Mouse (Mus musculus) heart, adult 8-10 months (tissue): ENCODE results near the gene Ctf2. TPM values are rescaled to one million over a fixed set of nuclear protein-coding genes. Genes with fewer than 3 reads are reported as not detected.
"Not testable (repeated sequence)": the region's sequence is repeated elsewhere in the genome, so short reads cannot be mapped to it uniquely, and the experiment has no call there.

Experiments used
- DNase-seq: peaks from one replicate; pipeline ENCODE4 v3.0.0; 2022; ENCODE audit warnings: low spot score
- total RNA-seq, 4 experiments: library from RNA; stranded (reverse); gene quantifications; 2 replicates each; pipeline ENCODE4 v1.2.4; 2022

Ctf2 gene
- not detected for total RNA-seq

DNA sequence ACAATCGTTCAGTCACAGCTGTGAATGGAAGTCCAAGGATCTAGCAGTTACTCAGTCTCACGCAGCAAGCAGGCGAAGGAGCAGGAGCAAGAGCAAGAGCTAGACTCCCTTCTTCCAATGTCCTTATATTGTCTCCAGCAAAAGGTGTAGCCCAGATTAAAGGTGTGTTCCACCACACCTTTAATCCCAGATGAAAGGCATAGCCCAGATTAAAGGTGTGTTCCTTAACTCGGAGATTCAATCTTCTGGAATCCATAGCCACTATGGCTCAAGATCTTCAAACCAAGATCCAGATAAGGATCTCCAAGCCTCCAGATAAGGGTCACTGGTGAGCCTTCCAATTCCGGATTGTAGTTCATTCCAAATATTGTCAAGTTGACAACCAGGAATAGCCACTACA, at the start of gene Ctf2:
Gene Ctf2 (minus strand): TSS at position 101 of the 400 bp plus-strand sequence.
- not testable (repeated sequence) for DNase-seq

- DNase-seq = no peak
These were observed 46.4 kb upstream of the Ctf2 start for GRCm38 (mm10) chr7:127778350-127778749.

- DNase-seq = no peak
These were observed 45.7 kb upstream of the Ctf2 start for GRCm38 (mm10) chr7:127777474-127778266.

DNA sequence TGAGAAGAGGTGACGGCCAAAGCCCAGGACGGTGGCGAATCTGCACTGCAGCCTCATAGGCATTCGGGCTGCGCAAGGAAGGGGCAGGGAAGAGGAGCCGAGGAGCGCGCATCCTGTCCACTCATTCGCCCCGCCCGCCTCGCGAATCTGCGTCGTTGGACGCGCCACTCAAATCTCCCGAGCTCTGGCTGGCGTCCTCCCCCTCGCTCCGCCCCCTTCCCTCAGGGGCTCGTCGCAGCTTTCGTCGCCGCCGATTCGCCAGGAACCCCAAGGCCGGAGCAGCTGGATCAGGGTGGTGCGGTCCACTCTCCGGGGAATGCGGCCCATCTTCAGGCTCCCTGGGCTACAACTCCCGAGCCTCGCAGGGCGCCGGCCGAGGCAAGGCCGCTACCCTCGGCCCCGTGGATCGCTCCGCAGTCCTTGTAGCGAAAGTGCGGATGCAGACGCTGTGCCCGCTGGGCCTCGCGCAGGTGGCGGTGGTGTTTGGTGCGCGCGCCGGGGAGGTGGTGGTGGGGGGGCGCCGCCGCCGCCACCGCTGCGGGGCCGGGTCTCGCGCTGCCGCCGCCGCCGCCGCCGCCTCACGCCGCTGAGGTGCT, 45.0 kb upstream of the Ctf2 start:
- DNase-seq = peak; percentile 94

DNA sequence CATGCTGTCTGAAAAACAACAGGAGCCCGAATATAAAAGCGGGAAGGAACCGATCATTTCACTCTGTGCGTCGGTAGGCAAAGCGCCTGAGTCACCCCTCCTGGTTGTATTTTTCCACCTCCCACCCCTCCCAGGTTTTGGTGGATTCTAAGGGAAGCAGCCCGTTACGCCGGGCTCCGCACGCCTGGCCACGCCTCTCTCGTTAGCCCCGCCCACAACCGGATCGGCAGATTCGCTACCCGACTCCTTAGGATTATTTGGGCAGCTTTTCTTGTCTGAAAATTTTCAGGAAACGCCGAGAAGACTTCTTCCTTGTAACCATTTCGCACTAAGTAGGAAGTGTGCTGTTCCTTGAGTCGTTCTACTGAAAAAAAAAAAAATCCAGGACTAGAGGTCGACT, 44.5 kb upstream of the Ctf2 start, which contains the start of gene Setd1a:
Gene Setd1a (plus strand): TSS at position 245 of the 400 bp plus-strand sequence.
- DNase-seq = peak; percentile 87

DNA sequence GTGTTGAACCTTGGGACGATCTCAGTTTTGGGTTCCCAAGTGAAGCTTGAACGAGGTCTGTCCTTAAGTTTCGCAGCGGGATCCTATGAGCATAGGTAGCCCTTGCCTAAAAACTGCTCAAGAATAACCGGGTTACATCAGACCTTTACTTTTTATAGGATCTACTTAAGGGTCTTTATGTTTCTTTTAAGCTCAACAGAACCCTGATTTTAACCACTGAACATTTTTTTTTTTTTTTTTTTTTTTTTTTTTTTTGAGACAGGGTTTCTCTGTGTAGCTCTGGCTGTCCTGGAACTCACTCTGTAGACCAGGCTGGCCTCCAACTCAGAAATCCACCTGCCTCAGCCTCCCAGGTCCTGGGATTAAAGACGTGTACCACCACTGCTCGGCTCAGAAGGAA, 43.9 kb upstream of the Ctf2 start:
- DNase-seq = not testable (repeated sequence)

DNA sequence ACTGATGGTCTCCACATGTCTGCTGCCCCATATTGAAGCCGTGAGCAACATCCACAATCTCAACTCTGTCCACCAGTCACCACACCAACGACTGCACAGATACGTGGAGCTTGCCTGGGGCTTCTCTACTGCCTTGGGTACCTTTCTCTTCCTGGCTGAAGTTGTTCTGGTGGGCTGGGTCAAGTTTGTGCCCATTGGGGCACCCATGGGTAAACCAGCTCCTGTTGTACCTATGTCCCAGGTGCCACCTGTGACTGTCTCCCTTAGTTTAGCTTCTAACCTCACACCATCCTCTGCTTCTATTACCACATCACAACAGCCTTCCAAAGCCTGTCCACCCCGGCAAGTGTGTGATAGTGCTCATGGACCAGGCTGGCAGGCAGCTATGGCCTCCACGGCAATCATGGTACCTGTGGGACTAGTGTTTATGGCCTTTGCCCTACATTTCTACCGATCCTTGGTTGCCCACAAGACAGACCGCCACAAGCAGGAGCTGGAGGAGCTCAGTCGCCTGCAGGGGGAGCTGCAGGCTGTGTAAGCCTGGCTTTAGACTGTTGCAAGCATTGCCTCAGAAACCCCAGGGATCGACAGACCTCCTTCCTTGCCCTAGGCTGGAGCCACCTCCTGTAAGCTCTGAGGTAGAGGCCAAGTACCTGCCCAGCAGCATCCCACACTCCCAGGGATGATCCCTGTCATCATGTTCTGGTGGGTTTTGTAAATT, 41.9 kb upstream of the Ctf2 start:
- no peak for DNase-seq

- no peak for DNase-seq
These were observed 40.6 kb upstream of the Ctf2 start for GRCm38 (mm10) chr7:127772557-127772956.

DNA sequence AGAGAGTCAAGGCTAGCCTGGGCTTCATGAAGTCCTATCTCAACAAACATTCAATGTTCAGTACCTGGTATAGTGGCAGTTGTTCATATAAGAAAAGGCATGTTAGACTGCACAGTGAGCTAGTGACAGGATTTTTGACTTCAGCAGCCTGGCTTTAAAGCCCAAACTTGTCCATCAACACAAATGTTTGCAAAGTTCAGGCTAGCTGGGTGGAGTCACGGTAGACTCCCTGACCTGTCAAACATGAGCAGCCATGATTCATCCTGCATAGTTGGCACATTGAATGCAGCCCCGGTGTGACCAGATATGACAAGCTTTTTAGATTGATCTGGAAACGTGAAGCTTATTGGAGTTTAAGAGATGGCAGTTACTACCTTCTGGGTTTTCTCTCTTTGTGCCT, 40.1 kb upstream of the Ctf2 start:
- no peak for DNase-seq

DNA sequence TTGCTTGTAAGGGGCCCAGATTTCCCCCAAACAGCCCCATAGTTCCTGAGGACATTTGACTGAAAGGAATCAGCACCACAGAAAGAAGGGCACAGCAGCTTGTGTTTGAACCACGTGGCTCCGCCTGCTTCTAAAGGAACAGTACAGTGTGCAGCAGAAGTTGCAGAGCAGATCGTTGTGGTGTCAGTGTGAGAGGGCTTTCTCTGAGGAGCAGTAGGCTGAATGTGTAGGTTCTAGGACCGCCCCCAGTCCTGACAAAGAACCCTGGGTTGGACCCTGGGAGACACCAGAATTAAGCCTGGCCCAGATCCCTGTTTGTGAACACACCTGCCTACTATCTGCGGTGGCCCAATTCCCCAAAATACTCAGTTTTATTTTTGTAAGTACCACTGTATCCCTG, 39.3 kb upstream of the Ctf2 start:
- no peak for DNase-seq

- no peak for DNase-seq
These were observed 38.3 kb upstream of the Ctf2 start for GRCm38 (mm10) chr7:127770039-127770905.

DNA sequence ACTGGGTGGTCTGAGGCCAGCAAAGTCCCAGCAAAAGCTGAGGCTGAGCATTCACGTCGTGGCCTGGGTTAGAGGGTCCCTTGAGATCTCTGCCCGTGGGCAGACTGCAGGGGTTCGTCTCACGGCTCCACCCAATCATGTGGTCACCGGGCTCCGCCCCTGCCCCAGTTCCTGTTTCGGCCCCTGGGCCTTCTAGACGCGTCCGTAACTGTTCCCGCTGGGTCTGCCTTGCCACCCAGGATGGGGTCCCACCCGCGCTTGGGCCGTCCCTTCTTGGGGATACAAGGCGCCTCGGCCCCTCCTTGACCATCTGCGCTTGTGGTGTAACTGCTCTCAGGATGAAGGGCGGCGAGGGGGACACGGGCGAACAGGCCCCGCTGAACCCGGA, 37.7 kb upstream of the Ctf2 start, which contains the start of gene Orai3:
Gene Orai3 (plus strand): TSS at position 165 of the 388 bp plus-strand sequence.
- DNase-seq = peak; percentile 92

GRCm38 (mm10) chr7:127768997-127769593, 37.1 kb upstream of the Ctf2 start:
- peak; percentile 99 for DNase-seq

- no peak for DNase-seq
These were observed 36.5 kb upstream of the Ctf2 start for GRCm38 (mm10) chr7:127768346-127768996.

DNA sequence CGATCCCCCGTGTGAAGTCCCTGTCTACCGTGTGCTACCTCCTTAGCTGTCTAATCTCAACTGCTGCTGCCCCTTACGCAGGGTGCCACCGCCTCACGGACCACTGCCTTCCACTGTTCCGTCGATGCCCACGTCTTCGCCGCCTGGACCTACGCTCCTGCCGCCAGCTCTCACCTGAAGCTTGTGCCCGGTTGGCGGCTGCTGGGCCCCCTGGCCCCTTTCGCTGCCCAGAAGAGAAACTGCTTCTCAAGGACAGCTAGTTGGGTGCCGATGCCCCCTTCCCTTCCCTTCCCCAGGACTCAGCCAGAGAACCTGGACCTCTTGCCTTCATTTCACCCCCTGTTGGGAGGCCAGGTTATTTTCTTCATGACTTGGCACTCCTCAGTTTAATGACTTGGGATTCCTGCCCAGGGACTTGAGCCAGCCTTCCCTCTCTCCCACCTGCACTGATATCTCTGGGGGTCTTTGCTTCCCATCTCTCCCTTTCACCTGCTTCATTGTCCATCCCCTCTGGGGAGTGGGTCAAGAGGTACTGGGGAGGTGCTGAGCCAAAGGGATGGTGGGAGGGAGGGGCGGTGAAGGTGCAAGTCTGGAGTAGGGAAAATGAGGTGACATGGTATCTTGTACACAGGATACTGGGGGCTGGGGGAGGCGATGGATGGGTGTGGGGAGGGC, 35.8 kb upstream of the Ctf2 start:
- DNase-seq = no peak

DNA sequence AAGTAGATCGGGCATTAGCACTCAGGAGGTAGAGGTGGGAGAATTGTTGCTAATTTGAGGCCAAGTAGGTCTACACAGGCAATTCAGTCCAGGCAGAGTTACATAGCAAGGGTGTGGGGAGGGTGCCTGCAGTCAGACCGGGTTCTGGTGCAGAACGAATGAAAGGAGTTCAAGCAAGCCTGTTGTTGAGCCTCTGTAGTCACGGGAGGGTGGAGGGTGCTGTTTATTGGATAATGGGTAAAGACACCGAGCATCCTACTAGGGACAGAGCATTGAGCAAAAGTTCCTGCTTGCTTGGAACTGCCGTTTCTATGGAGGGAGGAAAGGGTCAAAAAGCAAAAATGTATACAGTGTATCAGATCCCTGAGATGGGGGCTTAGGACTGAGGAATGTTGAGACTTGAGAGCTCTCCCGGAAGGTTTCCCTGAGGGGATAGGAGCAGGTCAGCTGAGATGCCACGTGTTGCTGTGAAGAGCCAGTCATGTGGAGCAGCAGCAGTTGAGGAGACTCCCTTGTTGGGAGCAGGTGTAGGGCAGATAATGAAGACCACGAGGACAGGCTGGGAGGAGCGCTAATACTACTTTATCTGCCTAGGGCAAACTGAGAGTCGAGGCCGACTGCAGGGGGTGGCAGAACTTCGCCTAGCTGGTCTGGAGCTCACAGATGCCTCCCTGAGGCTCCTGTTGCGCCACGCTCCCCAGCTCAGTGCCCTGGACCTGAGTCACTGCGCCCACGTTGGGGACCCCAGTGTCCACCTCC, 35.1 kb upstream of the Ctf2 start:
- no peak for DNase-seq

DNA sequence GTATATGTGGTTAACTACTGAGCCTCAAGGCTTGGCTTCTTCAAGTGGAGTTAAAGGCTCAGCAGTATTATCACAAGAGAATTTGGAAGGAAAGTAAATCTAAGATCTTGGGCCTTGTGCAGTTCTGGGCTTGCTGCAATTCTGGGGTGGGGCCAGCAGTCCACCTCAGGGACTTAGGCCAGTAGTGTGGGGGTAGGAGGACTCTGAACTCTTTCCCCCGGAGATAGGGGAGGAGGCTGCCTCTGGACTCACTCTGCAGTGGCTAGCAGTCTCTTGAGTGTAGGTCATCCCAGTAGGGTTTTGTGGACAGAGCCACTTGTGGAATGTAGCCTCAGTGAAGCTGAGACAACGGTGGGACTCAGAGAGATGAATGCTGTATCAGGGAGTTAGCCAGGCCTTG, 33.8 kb upstream of the Ctf2 start:
- no peak for DNase-seq

DNA sequence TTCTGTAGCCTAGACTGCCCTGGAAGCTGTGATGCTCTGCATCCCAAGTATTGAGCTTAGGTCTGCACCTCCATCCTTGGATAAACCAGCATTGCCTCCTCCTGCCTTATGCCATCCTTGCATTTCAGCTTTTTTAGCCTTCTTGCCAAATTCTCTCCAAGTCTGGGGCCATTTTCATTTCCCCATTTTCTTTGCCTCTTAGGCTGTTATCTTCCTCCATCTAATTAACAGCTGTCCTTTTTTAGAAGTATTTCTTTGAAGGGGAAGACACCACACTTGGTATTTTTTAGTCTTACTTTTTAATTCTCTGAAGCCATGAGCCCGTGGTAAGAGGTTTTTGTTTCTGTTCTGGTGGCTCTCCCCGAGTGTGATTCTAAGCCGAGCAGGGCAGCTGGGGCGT, 31.7 kb upstream of the Ctf2 start:
- DNase-seq = no peak

- peak; percentile 70 for DNase-seq
These were observed 29.1 kb upstream of the Ctf2 start for GRCm38 (mm10) chr7:127761026-127761425.
